Mouse (Mus musculus): ENCODE measurements around the gene Galk1.

The Galk1 gene

GRCm38 (mm10) chr11:116012262-116012947, at the start of gene Galk1:
Gene Galk1 (minus strand): TSS chr11:116012719.
- peak; percentile 82 for DNase-seq (ENCODE audit: low read depth, low spot score)

- DNase-seq (ENCODE audit: low read depth, low spot score), result no peak
Observed at GRCm38 (mm10) chr11:116061641-116062415, 49.3 kb upstream of the Galk1 start.

GRCm38 (mm10) chr11:116060596-116060995, 48.1 kb upstream of the Galk1 start:
- no peak for DNase-seq (ENCODE audit: low read depth, low spot score)

- no peak for DNase-seq (ENCODE audit: low read depth, low spot score)
Observed at GRCm38 (mm10) chr11:116059691-116060025, 47.1 kb upstream of the Galk1 start.

- DNase-seq (ENCODE audit: low read depth, low spot score), result no peak
Observed at GRCm38 (mm10) chr11:116058868-116059690, 46.6 kb upstream of the Galk1 start.

GRCm38 (mm10) chr11:116058022-116058614, 45.6 kb upstream of the Galk1 start:
- DNase-seq (ENCODE audit: low read depth, low spot score), result no peak

- DNase-seq (ENCODE audit: low read depth, low spot score), result no peak
Observed at GRCm38 (mm10) chr11:116057237-116057881, 44.8 kb upstream of the Galk1 start.

GRCm38 (mm10) chr11:116055873-116056272, 43.4 kb upstream of the Galk1 start:
- DNase-seq (ENCODE audit: low read depth, low spot score), result no peak

GRCm38 (mm10) chr11:116053510-116054229, 41.2 kb upstream of the Galk1 start:
- DNase-seq (ENCODE audit: low read depth, low spot score), result no peak

- no peak for DNase-seq (ENCODE audit: low read depth, low spot score)
Observed at GRCm38 (mm10) chr11:116050196-116050595, 37.7 kb upstream of the Galk1 start.

GRCm38 (mm10) chr11:116049610-116050009, 37.1 kb upstream of the Galk1 start:
- no peak for DNase-seq (ENCODE audit: low read depth, low spot score)

GRCm38 (mm10) chr11:116045173-116045572, 32.7 kb upstream of the Galk1 start:
- no peak for DNase-seq (ENCODE audit: low read depth, low spot score)

GRCm38 (mm10) chr11:116043286-116043685, 30.8 kb upstream of the Galk1 start:
- no peak for DNase-seq (ENCODE audit: low read depth, low spot score)

GRCm38 (mm10) chr11:116042372-116043138, 30.0 kb upstream of the Galk1 start:
- no peak for DNase-seq (ENCODE audit: low read depth, low spot score)

GRCm38 (mm10) chr11:116041833-116042232, 29.3 kb upstream of the Galk1 start:
- no peak for DNase-seq (ENCODE audit: low read depth, low spot score)

GRCm38 (mm10) chr11:116040593-116040992, 28.1 kb upstream of the Galk1 start:
- DNase-seq (ENCODE audit: low read depth, low spot score), result peak; percentile 31

GRCm38 (mm10) chr11:116037826-116038225, 25.3 kb upstream of the Galk1 start:
- no peak for DNase-seq (ENCODE audit: low read depth, low spot score)

- no peak for DNase-seq (ENCODE audit: low read depth, low spot score)
Observed at GRCm38 (mm10) chr11:116036671-116037070, 24.2 kb upstream of the Galk1 start.

GRCm38 (mm10) chr11:116034584-116034983, 22.1 kb upstream of the Galk1 start:
- DNase-seq (ENCODE audit: low read depth, low spot score), result no peak

Measured in skeletal muscle tissue, adult 2 months (tissue).